Mouse (Mus musculus): ENCODE results near the gene Eif2ak4. TPM values are rescaled to one million over a fixed set of nuclear protein-coding genes. Genes with fewer than 3 reads are reported as not detected.

The Eif2ak4 gene
- 14.9 TPM for polyA plus RNA-seq (2014; fragmentation: Illumina TruSeq; extraction: RNeasy Lipid Tissue Mini Kit (QIAGEN cat#74804); ENCODE audit: low read depth, low replicate concordance)

GRCm38 (mm10) chr2:118388341-118389335, at the start of gene Eif2ak4:
Eif2ak4 (plus strand) TSS chr2:118388618.

DNA sequence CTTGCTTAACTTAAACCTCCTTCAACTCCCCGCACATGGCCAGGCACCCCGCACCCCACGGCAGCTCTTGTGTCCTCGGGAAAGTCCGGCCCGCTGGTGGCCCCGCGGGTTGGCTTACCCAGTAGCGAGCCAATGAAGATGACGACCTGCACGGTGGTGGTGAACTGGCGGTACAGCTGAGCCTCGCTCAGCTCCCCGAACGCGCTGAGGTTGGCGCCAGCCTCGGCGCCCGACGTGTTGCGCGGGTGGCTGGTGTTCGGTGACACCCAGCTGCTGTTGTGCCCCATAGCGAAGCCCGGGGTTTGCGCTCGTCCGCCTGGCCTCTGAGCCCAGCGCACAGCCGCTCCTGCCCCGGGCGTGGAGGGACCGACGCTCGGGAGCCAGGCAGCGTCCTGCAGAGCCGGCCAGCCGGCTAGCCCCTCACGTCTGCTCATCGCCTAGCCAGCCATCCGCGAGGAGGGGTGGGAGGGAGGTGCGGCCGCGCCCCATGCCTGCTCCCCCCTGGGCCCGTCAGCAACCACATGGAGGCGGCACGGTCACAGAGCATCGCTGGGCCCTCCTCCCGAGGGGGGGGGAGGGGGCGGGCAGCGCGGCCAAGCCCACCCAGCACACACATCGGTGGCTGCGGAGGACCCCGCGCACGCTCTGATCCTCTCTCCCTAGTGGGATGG, 15.4 kb upstream of the Eif2ak4 start, which contains the start of gene Gpr176:
Gpr176 (minus strand) TSS at position 519 of the 671 bp plus-strand sequence.

GRCm38 (mm10) chr2:118479550-118479909, 91.1 kb downstream of the Eif2ak4 start, which contains the start of gene Srp14:
Srp14 (minus strand) TSS chr2:118479711.

Other genes starting within 250 kb of the Eif2ak4 start
- gene Fsip1, start 131.7 kb upstream of the Eif2ak4 start, polyA plus RNA-seq (2014; fragmentation: Illumina TruSeq; extraction: RNeasy Lipid Tissue Mini Kit (QIAGEN cat#74804); ENCODE audit: low read depth, low replicate concordance), result 1.2 TPM
- 3.1 TPM for gene Gpr176, start 15.2 kb upstream of the Eif2ak4 start, polyA plus RNA-seq (2014; fragmentation: Illumina TruSeq; extraction: RNeasy Lipid Tissue Mini Kit (QIAGEN cat#74804); ENCODE audit: low read depth, low replicate concordance)
- gene Srp14, start 91.1 kb downstream of the Eif2ak4 start, polyA plus RNA-seq (2014; fragmentation: Illumina TruSeq; extraction: RNeasy Lipid Tissue Mini Kit (QIAGEN cat#74804); ENCODE audit: low read depth, low replicate concordance), result 216 TPM
- gene Bmf, start 161.1 kb downstream of the Eif2ak4 start, polyA plus RNA-seq (2014; fragmentation: Illumina TruSeq; extraction: RNeasy Lipid Tissue Mini Kit (QIAGEN cat#74804); ENCODE audit: low read depth, low replicate concordance), result 3.0 TPM
- gene Bub1b, start 209.6 kb downstream of the Eif2ak4 start, polyA plus RNA-seq (2014; fragmentation: Illumina TruSeq; extraction: RNeasy Lipid Tissue Mini Kit (QIAGEN cat#74804); ENCODE audit: low read depth, low replicate concordance), result 3.8 TPM